Mouse (Mus musculus) heart, postnatal 0 days (tissue): Measurements from ENCODE around the gene Olfr522. TPM values are rescaled to one million over a fixed set of nuclear protein-coding genes. Genes with fewer than 3 reads are reported as not detected.

Experiments used
- ATAC-seq: fragments of 200-750 bp; cut with Nextera tagmentation; 2 replicates; pipeline ENCODE4 v1.8.0; 2017; ENCODE audit warnings: low read depth, moderate number of reproducible peaks, moderate library complexity; ENCODE audit not compliant: insufficient read depth
- DNase-seq: peaks from one replicate; pipeline ENCODE4 v3.0.0-alpha.2; 2016; ENCODE audit warnings: low spot score
- H3K27ac ChIP-seq: fragments of 300-500 bp; sonication (generic); 2 replicates; pipeline ENCODE4 v1.5.1; 2014; ENCODE audit warnings: low read depth, mild to moderate bottlenecking
- H3K27me3 ChIP-seq: fragments of 300-500 bp; sonication (generic); 2 replicates; pipeline ENCODE4 v1.6.1; 2014; ENCODE audit warnings: low read length, mixed read lengths; ENCODE audit not compliant: control insufficient read depth, insufficient read depth
- H3K36me3 ChIP-seq: fragments of 300-500 bp; sonication (generic); replicated peaks from 2 replicates; pipeline ENCODE4 v1.6.1; 2014; ENCODE audit warnings: low read length, mixed read lengths; ENCODE audit not compliant: control insufficient read depth, insufficient read depth
- H3K4me1 ChIP-seq: fragments of 300-500 bp; sonication (generic); 2 replicates; pipeline ENCODE4 v1.6.1; 2014; ENCODE audit warnings: antibody characterized with exemption; ENCODE audit not compliant: control insufficient read depth, insufficient read depth
- H3K4me2 ChIP-seq: fragments of 300-500 bp; sonication (generic); 2 replicates; pipeline ENCODE4 v1.6.1; 2014; ENCODE audit warnings: low read depth, mild to moderate bottlenecking, low read length, moderate library complexity
- H3K4me3 ChIP-seq: fragments of 300-500 bp; sonication (generic); 2 replicates; pipeline ENCODE4 v1.5.1; 2014; ENCODE audit warnings: low read depth, low read length
- H3K9ac ChIP-seq: fragments of 300-500 bp; sonication (generic); replicated peaks from 2 replicates; pipeline ENCODE4 v1.6.1; 2014; ENCODE audit warnings: low read depth, low read length, mixed read lengths
- H3K9me3 ChIP-seq: fragments of 300-500 bp; sonication (generic); replicated peaks from 2 replicates; pipeline ENCODE4 v1.6.1; 2016; ENCODE audit warnings: low read length; ENCODE audit not compliant: control insufficient read depth
- CTCF ChIP-seq: IDR thresholded peaks from 2 replicates; pipeline ENCODE4 v1.5.1; 2016; ENCODE audit warnings: antibody characterized with exemption, control low read depth, low read depth
- EP300 ChIP-seq: IDR thresholded peaks from 2 replicates; pipeline ENCODE4 v1.6.1; 2016; ENCODE audit warnings: antibody characterized with exemption, low read depth
- WGBS: fragments of 180-500 bp; shearing (Covaris S2); extraction: QIAGEN DNeasy Blood & Tissue Kit; methylation state at CpG from one replicate; pipeline ENCODE4 v1.1.7; 2014; 5-methylcytosine and 5-hydroxymethylcytosine counted together
- polyA plus RNA-seq: library from polyadenylated mRNA; unstranded; fragments of >200 nt; fragmentation: Nextera tagmentation; extraction: Ambion mirVana; gene quantifications from 2 replicates; pipeline ENCODE4 v1.2.1, GENCODE M21; 2015
- total RNA-seq: library from RNA; depleted of rRNA; stranded (reverse); fragments of >200 nt; gene quantifications from 2 replicates; pipeline ENCODE4 v1.2.3, GENCODE M21; 2014; ENCODE audit warnings: low replicate concordance

Olfr522 gene
- total and polyA plus RNA-seq, 2 experiments from 2014 or later = not detected

- Histone ChIP-seq H3K36me3 (no peaks in the 10 kb centered on the region), H3K4me3 (no peak overlapping the region), H3K9me3 (no peaks in the 10 kb centered on the region), H3K9ac (no peak overlapping the region), H3K27me3 (no peaks in the 10 kb centered on the region), H3K27ac (no peak overlapping the region), H3K4me2 (no peak overlapping the region), H3K4me1 (no peaks in the 10 kb centered on the region)
- no peak for DNase-seq
- WGBS = 75% methylated on average over 4 of the region's 4 CpGs
- TF ChIP-seq EP300 (no peak), CTCF (no peak)
- ATAC-seq = no peak
These were observed 36.5 kb upstream of the Olfr522 start for GRCm38 (mm10) chr7:140201090-140201489.

- no peak overlapping the region for H3K27ac ChIP-seq
- ATAC-seq = no peak
- TF ChIP-seq EP300 (no peak), CTCF (no peak)
- no peaks in the 10 kb centered on the region for H3K36me3 ChIP-seq
- H3K4me1 ChIP-seq = no peaks in the 10 kb centered on the region
- no peaks in the 10 kb centered on the region for H3K27me3 ChIP-seq
- no peak for DNase-seq
- WGBS = 66% methylated on average over 8 of the region's 8 CpGs
- no peak overlapping the region for H3K9ac ChIP-seq
- no peak overlapping the region for H3K4me2 ChIP-seq
- H3K9me3 ChIP-seq = no peaks in the 10 kb centered on the region
- no peak overlapping the region for H3K4me3 ChIP-seq
These were observed 31.4 kb upstream of the Olfr522 start for GRCm38 (mm10) chr7:140196002-140196401.

- 70% methylated on average over 4 of the region's 4 CpGs for WGBS
- no peak for ATAC-seq
These were observed 29.5 kb upstream of the Olfr522 start for GRCm38 (mm10) chr7:140194031-140194430.

GRCm38 (mm10) chr7:140192851-140193250 is 28.3 kb upstream of the Olfr522 start:
- 62% methylated on average over 2 of the region's 2 CpGs for WGBS
- H3K9ac ChIP-seq = no peak overlapping the region
- DNase-seq = no peak
- no peaks in the 10 kb centered on the region for H3K36me3 ChIP-seq
- no peaks in the 10 kb centered on the region for H3K4me1 ChIP-seq
- no peak overlapping the region for H3K4me3 ChIP-seq
- TF ChIP-seq CTCF (no peak), EP300 (no peak)
- H3K4me2 ChIP-seq = no peak overlapping the region
- H3K27ac ChIP-seq = no peak overlapping the region
- H3K9me3 ChIP-seq = no peaks in the 10 kb centered on the region
- H3K27me3 ChIP-seq = no peaks in the 10 kb centered on the region
- no peak for ATAC-seq

More at GRCm38 (mm10) chr7:140194031-140194430, 29.5 kb upstream of the Olfr522 start:
- Histone ChIP-seq H3K9ac (no peak overlapping the region), H3K27ac (no peak overlapping the region), H3K4me1 (no peaks in the 10 kb centered on the region), H3K27me3 (no peaks in the 10 kb centered on the region), H3K36me3 (no peaks in the 10 kb centered on the region), H3K4me2 (no peak overlapping the region), H3K4me3 (no peak overlapping the region), H3K9me3 (no peaks in the 10 kb centered on the region)
- TF ChIP-seq CTCF (no peak), EP300 (no peak)
- no peak for DNase-seq

GRCm38 (mm10) chr7:140192445-140192844 is 27.9 kb upstream of the Olfr522 start:
- no peaks in the 10 kb centered on the region for H3K27me3 ChIP-seq
- TF ChIP-seq EP300 = no peak
- no peak for TF ChIP-seq CTCF
- WGBS = 47% methylated on average over 2 of the region's 2 CpGs
- H3K27ac ChIP-seq = no peak overlapping the region
- H3K9ac ChIP-seq = no peak overlapping the region
- no peak for ATAC-seq
- no peaks in the 10 kb centered on the region for H3K9me3 ChIP-seq
- H3K4me1 ChIP-seq = no peaks in the 10 kb centered on the region
- no peak for DNase-seq
- H3K36me3 ChIP-seq = no peaks in the 10 kb centered on the region
- no peak overlapping the region for H3K4me3 ChIP-seq
- H3K4me2 ChIP-seq = no peak overlapping the region

- 67% methylated on average over 1 of the region's 1 CpGs for WGBS
- Histone ChIP-seq H3K36me3 (no peaks in the 10 kb centered on the region), H3K27me3 (no peaks in the 10 kb centered on the region), H3K4me1 (no peaks in the 10 kb centered on the region), H3K27ac (no peak overlapping the region), H3K9ac (no peak overlapping the region), H3K4me3 (no peak overlapping the region), H3K9me3 (no peaks in the 10 kb centered on the region), H3K4me2 (no peak overlapping the region)
- no peak for TF ChIP-seq EP300
- TF ChIP-seq CTCF = no peak
- DNase-seq (no peak), ATAC-seq (no peak)
These were observed 25.9 kb upstream of the Olfr522 start for GRCm38 (mm10) chr7:140190435-140190834.
